Mouse (Mus musculus) right cerebral cortex, postnatal 25 days (tissue): ENCODE data around the gene 2010300C02Rik.
A peak's percentile ranks its signal among the peaks of the same experiment; 100 is the strongest.
"Not testable (repeated sequence)": the region's sequence is repeated elsewhere in the genome, so short reads cannot be mapped to it uniquely, and the experiment has no call there.

Experiments used
- DNase-seq: peaks from one replicate; pipeline ENCODE4 v3.0.0; 2022

2010300C02Rik gene

DNA sequence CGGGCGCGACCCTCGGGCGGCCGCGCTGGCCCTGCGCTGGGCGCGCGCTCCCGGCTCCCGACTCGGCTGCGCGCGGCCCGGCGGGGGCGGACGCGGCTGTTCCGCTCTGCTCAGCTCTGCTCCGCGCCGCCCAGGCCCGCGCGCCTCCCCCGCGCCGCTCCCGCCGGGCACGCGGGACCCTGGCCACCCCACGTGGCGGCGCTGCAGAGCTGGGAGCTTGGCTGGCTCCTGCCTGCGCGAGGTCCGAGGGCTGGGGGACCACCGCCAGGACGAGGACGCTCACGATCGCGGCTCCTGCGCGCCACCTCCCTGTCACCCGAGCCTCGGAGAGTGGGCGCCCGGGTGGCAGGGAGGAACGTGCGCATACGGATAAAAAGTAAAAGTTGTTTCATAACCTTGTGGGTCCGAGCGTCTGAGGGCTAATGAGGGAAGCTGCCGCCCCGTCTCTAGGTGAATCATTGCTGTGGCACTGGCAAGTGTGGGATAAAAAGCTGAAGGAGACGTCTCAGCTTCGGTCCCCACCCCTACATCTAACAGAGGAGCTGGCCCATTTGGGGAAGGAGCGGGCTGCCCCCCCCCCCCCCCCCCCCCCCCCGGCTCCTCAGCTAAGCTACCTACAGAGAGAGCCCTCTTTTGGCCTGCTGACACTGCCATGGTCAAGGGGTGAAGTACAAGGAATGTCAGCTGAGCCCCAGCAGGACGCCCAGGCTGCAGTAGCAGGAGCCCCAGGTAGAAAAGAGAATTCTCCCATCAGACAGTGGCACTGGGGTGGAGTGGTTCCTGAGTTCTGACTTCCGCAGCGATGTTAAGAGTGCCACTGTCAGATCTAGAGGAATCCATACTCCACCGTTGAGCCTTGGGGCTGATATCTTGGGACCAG lies at the start of gene 2010300C02Rik:
Gene 2010300C02Rik, minus strand, starts transcription at position 325 of the 880 bp plus-strand sequence.
- peak; percentile 85 for DNase-seq

DNA sequence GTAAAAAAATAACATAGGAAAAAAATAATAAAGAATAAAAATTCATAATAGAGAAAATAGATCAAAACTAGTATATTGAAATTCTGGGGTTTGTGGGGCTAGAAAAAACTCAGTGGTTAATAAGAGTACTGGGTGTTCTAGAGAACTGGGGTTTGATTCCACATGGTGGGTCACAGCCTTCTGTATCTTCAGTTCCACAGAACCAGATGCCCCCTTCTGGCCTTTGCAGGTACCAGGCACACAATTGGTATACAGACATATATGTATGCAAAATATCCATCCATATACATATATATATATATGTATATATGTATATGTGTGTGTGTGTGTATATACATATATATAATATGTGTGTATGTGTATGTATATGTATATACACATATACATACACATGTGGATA lies 39.5 kb upstream of the 2010300C02Rik start:
- no peak for DNase-seq

GRCm38 (mm10) chr1:37744650-37745259 lies 24.9 kb upstream of the 2010300C02Rik start:
- DNase-seq: peak; percentile 12

DNA sequence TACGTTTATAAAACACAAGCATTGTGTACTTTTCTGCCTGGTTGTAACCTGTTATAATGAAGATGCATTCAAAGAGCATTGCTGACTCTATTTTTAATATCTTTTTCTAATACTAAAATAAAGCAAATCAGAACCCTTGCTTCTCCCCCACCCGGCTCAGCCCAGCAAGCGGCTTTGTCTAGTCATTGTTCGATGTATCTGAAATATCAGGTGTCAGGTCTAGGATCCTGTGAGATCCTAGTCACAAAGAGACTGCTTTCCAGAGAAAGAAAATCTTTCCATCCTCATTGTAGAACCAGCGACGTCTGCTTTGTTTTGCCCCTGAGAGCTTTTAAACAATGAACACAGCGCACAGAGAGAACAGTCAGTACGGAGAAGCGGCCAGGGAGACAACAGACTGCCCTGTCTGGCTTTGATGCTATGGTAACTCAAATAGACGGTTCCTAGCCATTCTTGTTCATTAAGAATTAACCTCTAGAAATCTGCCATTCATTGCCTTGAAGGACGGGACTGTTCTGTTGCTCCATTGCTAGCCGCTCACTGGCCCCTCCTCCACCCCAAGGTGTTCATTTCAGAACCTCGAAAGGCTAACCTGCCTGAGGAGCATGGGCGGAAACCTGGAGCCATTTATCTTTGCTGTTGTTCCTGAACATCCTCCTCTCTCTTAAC lies 22.9 kb upstream of the 2010300C02Rik start:
- DNase-seq: no peak

DNA sequence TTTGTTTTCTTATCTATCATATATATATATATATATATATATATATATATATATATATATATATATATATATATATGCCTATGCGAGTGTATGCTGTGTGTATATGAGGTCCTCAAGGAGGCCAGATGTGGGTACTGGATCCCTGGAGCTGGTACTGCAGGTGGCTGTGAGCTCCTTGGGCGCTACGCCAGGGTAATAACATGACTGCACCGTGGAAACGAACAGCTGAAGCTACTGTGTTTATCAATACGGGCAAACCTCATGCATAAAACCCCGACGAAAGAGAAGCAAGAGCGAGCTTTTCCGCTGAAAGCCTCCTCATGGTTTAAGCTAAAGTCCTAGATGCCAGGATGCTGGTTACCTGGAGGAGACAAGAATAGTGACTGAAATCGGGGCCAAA lies 22.2 kb upstream of the 2010300C02Rik start:
- DNase-seq: no peak

DNA sequence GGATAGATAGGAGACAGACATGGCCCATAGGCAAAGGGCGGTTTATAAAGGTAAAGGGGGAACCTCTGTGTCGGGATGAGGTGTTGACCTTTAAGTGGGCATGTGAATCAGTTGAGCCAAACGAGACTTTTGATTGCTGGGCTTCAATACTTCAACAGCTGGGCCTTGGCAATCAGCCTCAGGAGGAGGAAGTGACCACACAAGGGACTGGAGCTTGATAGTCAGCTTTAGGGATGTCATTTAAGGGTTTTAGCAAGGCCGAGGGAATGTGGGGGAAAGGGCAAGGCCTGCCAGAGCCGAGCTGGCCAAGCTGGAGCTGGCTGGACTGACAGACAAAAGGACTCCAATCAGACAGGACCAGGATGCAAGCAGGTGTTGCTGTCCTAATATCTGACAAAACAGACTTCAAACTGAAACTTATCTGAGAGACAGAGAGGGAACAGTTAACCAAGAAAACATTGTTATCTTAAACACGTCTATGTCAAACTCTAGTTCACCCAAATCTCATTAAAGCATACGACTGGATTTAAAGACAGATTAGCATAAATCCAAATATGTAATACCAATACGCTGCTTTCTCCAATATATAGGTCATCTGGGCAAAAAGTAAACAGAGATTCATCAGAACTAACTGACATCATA lies 20.4 kb upstream of the 2010300C02Rik start:
- DNase-seq: no peak

DNA sequence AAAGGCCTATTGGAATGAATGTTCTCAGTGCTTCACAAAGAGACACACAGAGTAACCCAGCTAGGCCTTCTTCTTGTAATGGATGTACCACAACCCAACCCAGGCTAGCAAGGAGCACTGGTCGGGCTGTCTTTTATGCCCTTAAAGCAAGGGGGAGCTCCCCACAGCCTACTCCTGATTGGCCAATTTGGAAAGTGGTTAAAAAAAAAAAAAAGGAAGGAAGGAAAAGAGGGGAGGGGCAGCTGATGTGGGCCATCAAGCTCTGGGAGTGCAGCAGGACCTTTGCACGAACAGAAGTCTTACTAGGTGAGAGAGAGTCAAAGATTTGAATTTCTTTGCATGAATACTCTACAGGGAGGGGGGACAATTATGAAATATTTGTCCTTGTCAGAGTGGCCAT lies 19.0 kb upstream of the 2010300C02Rik start:
- no peak for DNase-seq

DNA sequence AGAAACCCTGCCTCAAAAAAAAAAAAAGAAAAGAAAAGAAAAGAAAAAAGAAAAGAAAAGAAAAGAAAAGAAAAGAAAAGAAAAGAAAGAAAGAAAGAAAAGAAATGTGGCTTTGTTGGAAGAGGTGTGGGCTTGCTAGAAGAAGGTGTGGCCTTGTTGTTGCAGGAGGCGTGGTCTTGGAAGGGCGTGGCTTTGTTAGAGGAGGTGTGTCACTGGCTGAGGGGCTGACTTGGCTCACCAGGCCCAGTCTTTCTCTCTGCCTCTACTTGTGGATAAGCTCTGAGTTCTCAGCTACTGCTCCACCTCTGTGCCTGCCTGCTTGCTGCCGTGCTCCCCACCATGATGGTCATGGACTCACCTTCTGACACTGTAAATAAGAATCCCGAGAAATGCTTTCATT lies 17.2 kb upstream of the 2010300C02Rik start:
- DNase-seq: no peak

DNA sequence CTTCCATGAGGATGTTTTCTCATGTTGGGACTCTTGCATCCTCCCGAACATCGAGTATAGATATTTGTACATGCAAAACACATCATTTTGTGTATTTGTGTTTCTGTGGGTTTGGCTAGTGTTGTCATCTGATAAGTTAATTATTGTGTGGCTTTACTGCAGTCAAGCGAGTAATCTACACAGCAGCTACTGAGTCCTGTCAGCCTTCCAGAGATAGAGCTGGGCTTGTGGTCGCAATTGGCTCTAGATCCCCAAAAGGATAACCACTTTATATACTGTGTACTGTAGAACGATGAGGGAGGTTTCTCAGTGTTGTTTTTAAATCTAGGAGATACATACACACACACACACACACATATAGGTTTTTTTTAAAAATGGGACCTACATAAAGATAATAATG lies 16.0 kb upstream of the 2010300C02Rik start:
- DNase-seq: no peak

DNA sequence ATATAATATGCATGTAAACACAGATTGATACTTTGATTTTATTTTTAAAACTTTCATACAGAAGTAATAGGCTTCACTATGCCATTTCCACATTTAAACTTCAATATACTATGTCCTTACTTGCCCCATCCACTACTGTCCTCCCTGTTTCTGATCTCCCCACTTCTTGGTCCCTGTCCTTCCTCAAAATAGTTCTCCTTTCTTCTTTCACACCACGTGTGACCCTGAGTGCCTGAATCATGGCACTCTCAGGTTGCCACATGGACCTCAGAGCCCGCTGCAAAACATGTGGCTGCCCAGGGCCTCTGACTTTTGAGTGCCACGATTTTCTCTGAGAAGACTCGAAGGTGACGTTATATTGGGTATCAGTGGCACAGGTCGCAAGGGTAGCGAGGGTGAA lies 15.0 kb upstream of the 2010300C02Rik start:
- no peak for DNase-seq

- no peak for DNase-seq
Observed at GRCm38 (mm10) chr1:37729353-37729752, 9.5 kb upstream of the 2010300C02Rik start.

- DNase-seq: peak; percentile 51
Observed at GRCm38 (mm10) chr1:37728053-37728452, 8.2 kb upstream of the 2010300C02Rik start.

GRCm38 (mm10) chr1:37727186-37727585 lies 7.3 kb upstream of the 2010300C02Rik start:
- DNase-seq: peak; percentile 56

- DNase-seq: peak; percentile 45
Observed at GRCm38 (mm10) chr1:37726426-37726825, 6.5 kb upstream of the 2010300C02Rik start.

GRCm38 (mm10) chr1:37725880-37726279 lies 6.0 kb upstream of the 2010300C02Rik start:
- DNase-seq: peak; percentile 74

DNA sequence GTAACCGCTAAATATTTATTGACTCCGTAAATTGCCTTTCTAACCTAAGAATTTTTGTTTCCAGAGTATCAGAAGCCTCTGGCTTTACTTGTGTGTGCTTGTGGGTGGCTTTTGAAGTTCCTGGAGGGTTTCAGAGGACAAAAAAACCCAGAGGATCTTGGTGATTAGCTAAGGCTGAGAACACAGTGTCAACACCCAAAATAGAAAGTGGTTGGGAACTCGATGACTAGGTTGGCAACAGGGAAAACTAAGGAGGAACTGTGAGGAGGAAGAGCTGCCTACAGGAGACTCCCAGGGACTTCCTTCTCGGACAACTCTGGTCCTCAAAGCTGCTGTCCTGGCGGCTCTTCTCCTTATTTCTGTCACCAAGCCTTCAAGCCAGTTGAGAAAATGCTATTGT lies 1.2 kb upstream of the 2010300C02Rik start:
- DNase-seq: no peak

GRCm38 (mm10) chr1:37719030-37719723 lies 708 bp downstream of the 2010300C02Rik start:
- peak; percentile 47 for DNase-seq

DNA sequence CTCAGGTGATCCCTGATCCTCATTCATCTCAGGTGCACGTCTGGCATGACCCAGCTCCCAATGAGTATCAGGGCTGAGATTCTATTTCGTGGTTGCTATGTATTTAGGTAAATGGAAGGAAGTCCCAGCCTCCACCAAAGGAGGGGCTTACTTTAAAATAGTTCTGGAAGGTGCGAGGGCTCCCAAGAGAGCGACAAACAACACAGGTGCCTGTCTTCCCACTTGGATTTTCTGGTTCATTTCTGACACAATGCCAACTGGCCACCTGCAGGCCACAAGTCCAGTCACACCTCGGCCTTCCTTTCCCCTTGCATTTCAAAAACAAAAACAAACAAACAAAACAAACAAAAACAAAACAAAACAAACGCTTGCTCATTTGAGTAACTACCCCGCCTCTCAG lies 1.4 kb downstream of the 2010300C02Rik start:
- DNase-seq: no peak

DNA sequence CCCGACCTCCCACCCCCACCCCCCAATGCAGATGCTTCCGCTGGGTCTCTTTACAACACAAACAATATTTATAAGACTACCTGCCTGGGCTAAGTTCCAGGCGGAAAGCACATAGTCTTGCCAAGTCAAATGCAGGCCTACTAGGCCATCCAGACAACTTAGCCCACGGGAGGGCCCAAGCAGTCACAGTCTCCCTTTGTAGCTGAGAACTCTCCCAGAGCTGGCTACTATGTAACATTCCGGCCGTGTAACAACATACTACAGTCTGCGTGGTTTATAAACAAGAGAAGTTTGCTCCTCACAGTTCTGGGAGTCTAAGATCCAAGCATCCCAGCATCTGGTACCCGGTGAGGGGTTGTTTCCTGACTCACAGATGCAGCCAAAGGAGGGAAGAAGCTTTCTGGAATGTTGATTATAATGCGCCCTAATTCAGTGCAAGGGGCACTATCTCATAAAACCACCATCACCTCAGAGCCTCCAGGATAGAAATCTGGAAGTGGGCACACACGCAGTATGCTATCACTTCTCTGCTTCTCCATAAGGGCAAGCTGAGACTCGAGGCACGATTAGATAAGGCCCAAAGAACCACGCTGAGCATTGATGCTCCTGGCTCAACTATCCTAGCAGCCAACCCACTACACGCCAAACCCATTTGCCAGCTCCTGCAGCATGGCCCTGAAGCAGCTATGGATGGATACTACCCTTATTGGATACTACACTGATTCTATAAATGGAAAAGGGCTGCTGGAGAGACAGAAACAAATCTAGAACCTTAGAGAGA lies 2.3 kb downstream of the 2010300C02Rik start:
- no peak for DNase-seq

- DNase-seq: not testable (repeated sequence)
Observed at GRCm38 (mm10) chr1:37712357-37712737, 7.5 kb downstream of the 2010300C02Rik start.

GRCm38 (mm10) chr1:37711596-37712356 lies 8.1 kb downstream of the 2010300C02Rik start:
- no peak for DNase-seq
